17 mouse cellular contexts compared by ENCODE assay signal in the genomic region with DNA sequence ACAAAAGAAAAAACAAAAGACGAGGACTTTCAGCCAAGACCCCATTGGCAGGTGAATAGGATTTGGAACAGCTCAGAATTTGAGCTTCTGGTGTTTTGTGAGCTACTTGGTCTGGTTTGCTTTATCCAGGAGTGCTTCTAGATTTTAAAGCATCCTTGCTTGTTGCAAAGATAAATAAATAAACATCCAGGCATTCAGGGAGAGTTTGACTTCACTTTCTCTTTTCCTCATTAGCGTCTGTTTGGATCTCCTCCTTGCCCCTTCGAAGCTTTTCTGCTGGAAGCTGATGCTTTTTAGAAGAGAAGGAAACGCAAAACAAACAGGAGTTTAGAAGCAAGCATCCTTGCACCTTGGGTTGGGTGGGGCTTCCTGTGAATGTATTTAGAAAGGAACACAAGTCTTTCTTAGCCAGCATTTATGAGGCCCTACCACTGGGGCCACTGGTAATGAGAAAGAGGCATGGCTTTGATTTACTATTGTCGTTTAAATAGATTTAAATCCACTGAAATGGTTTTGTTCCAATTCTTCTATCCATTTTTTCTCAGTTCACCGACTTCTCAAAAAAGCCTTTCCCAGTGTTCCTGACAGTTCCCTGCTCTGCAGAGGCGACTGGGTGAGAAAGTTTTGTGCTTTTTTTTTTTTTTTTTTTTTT.
DNase-seq lines count a peak whose midpoint lies in the region; ATAC-seq and TF ChIP-seq lines count a peak whose summit lies in the region.
"Had no signal": no experiment of that assay in that cellular context is flagged by ENCODE, and none has a peak within 500 bp of the region (broad histone marks: within the 10 kb centered on the region; RNA-seq: fewer than 3 reads in every experiment).

No protein-coding gene starts in this region.

- no peak for TF ChIP-seq POLR2A in brain, embryonic 14.5 days (IDR thresholded peaks at IDR 0.05; ENCODE audit: borderline replicate concordance, extremely low read depth, insufficient read depth, insufficient read length, poor library complexity, severe bottlenecking)

- peaks cover 2% of the 10 kb centered on the region; the same call in 1 of the 2 replicates for H3K4me1 ChIP-seq in hindbrain, embryonic 11.5 days (replicated peaks; ENCODE audit: control insufficient read depth, insufficient read depth, low read length)
- peaks cover 36% of the 10 kb centered on the region for H3K4me1 ChIP-seq in hindbrain, embryonic 10.5 days (replicated peaks)
- peaks cover 30% of the 10 kb centered on the region for H3K4me1 ChIP-seq in midbrain, embryonic 14.5 days (ENCODE audit: control insufficient read depth, insufficient read depth, low read length)
- H3K4me1 ChIP-seq in heart, embryonic 11.5 days (ENCODE audit: control insufficient read depth, insufficient read depth, low read length): no peaks in the 10 kb centered on the region
- H3K4me1 ChIP-seq: liver, embryonic 15.5 days had no signal

- peak; percentile 28 for DNase-seq in hindbrain, embryonic 11.5 days (ENCODE audit: low spot score)
- DNase-seq in hindbrain, embryonic 10.5 days (ENCODE audit: low spot score): no peak
- DNase-seq in brain, embryonic 14.5 days (ENCODE audit: low read depth): peak; percentile 67
- peak; percentile 58 for DNase-seq in hindlimb bud, embryonic 11.5 days (ENCODE audit: extremely low spot score, low read depth, low spot score)
- peak; percentile 37 for DNase-seq in midbrain, embryonic 14.5 days
- no peak for DNase-seq in heart, adult 9 months (ENCODE audit: low spot score in 2 of 2)
- no peak for DNase-seq in right cerebral cortex, postnatal 25 days
- DNase-seq: B cell, adult 2 months; kidney, adult 9 months; layer of hippocampus, postnatal 36 days; thymus, postnatal 36 days had no signal

- H3K4me2 ChIP-seq in hindbrain, embryonic 11.5 days (replicated peaks; ENCODE audit: low read depth, low read length): no peak overlapping the region
- H3K4me2 ChIP-seq in midbrain, embryonic 14.5 days (ENCODE audit: low read length): no peak overlapping the region
- no peak overlapping the region for H3K4me2 ChIP-seq in heart, embryonic 11.5 days
- H3K4me2 ChIP-seq: embryonic facial prominence, embryonic 12.5 days; hindbrain, embryonic 12.5 days; liver, embryonic 15.5 days had no signal

- WGBS in hindbrain, embryonic 11.5 days: 7% methylated on average over 7 of the region's 7 CpGs
- WGBS in hindbrain, embryonic 10.5 days: 5% methylated on average over 7 of the region's 7 CpGs
- WGBS in midbrain, embryonic 14.5 days: 5% methylated on average over 7 of the region's 7 CpGs
- WGBS in heart, embryonic 11.5 days (ENCODE audit: insufficient replicate concordance): 21% methylated on average over 7 of the region's 7 CpGs

- H3K36me3 ChIP-seq in hindbrain, embryonic 11.5 days (ENCODE audit: control insufficient read depth, insufficient read depth, low read length): no peaks in the 10 kb centered on the region
- no peaks in the 10 kb centered on the region for H3K36me3 ChIP-seq in hindbrain, embryonic 10.5 days
- H3K36me3 ChIP-seq in midbrain, embryonic 14.5 days (ENCODE audit: control insufficient read depth, insufficient read depth, low read length): no peaks in the 10 kb centered on the region
- no peaks in the 10 kb centered on the region for H3K36me3 ChIP-seq in heart, embryonic 11.5 days (ENCODE audit: control insufficient read depth, insufficient read depth, low read length)
- H3K36me3 ChIP-seq: embryonic facial prominence, embryonic 12.5 days; heart, embryonic 15.5 days; hindbrain, embryonic 12.5 days; liver, embryonic 15.5 days had no signal

- no peaks in the 10 kb centered on the region for H3K9me3 ChIP-seq in hindbrain, embryonic 11.5 days (ENCODE audit: control insufficient read depth, low read length)
- H3K9me3 ChIP-seq in hindbrain, embryonic 10.5 days: no peaks in the 10 kb centered on the region
- H3K9me3 ChIP-seq in midbrain, embryonic 14.5 days (ENCODE audit: control insufficient read depth, low read length): no peaks in the 10 kb centered on the region
- H3K9me3 ChIP-seq in heart, embryonic 11.5 days (replicated peaks; ENCODE audit: control insufficient read depth, low read length): no peaks in the 10 kb centered on the region
- H3K9me3 ChIP-seq: embryonic facial prominence, embryonic 12.5 days; heart, embryonic 15.5 days; hindbrain, embryonic 12.5 days; liver, embryonic 15.5 days had no signal

- H3K27me3 ChIP-seq in hindbrain, embryonic 11.5 days (ENCODE audit: control insufficient read depth, insufficient read depth, low read length): peaks cover 5% of the 10 kb centered on the region; the same call in 1 of the 2 replicates
- H3K27me3 ChIP-seq in hindbrain, embryonic 10.5 days (ENCODE audit: insufficient read depth, poor library complexity, severe bottlenecking): peaks cover 66% of the 10 kb centered on the region
- H3K27me3 ChIP-seq in midbrain, embryonic 14.5 days (ENCODE audit: control insufficient read depth, insufficient read depth, low read length): no peaks in the 10 kb centered on the region; the same call in 1 of the 2 replicates
- H3K27me3 ChIP-seq in heart, embryonic 11.5 days (ENCODE audit: control insufficient read depth, insufficient read depth, low read length): peaks cover 4% of the 10 kb centered on the region; the same call in 1 of the 2 replicates

- H3K27ac ChIP-seq in hindbrain, embryonic 11.5 days (ENCODE audit: low read depth, low read length): no peak overlapping the region
- no peak overlapping the region for H3K27ac ChIP-seq in hindbrain, embryonic 10.5 days
- H3K27ac ChIP-seq in midbrain, embryonic 14.5 days (replicated peaks; ENCODE audit: low read depth, low read length): peak overlapping the region; percentile 45; the same call in 1 of the 2 replicates
- no peak overlapping the region for H3K27ac ChIP-seq in heart, embryonic 11.5 days (ENCODE audit: low read depth, low read length)
- H3K27ac ChIP-seq: embryonic facial prominence, embryonic 12.5 days; heart, embryonic 15.5 days; hindbrain, embryonic 12.5 days; liver, embryonic 15.5 days had no signal

- TF ChIP-seq CTCF in brain, embryonic 14.5 days (IDR thresholded peaks at IDR 0.05; ENCODE audit: borderline replicate concordance, extremely low read depth, insufficient read depth, insufficient read length): no peak

- no peak for ATAC-seq in hindbrain, embryonic 11.5 days (ENCODE audit: low FRiP score)
- no peak for ATAC-seq in midbrain, embryonic 14.5 days (ENCODE audit: low FRiP score, low TSS enrichment)
- ATAC-seq in heart, embryonic 11.5 days (replicated peaks; ENCODE audit: insufficient number of reproducible peaks, low FRiP score, low TSS enrichment): no peak
- ATAC-seq: Patski had no signal

- H3K4me3 ChIP-seq in hindbrain, embryonic 11.5 days (ENCODE audit: low read depth, low read length): no peak overlapping the region
- H3K4me3 ChIP-seq in hindbrain, embryonic 10.5 days: no peak overlapping the region
- no peak overlapping the region for H3K4me3 ChIP-seq in midbrain, embryonic 14.5 days (replicated peaks; ENCODE audit: low read depth, low read length)
- no peak overlapping the region for H3K4me3 ChIP-seq in heart, embryonic 11.5 days (ENCODE audit: low read depth, low read length)
- H3K4me3 ChIP-seq: embryonic facial prominence, embryonic 12.5 days; heart, embryonic 15.5 days; hindbrain, embryonic 12.5 days; liver, embryonic 15.5 days had no signal

- H3K9ac ChIP-seq in hindbrain, embryonic 11.5 days (ENCODE audit: low read depth, low read length): no peak overlapping the region
- no peak overlapping the region for H3K9ac ChIP-seq in midbrain, embryonic 14.5 days (replicated peaks; ENCODE audit: low read length)
- no peak overlapping the region for H3K9ac ChIP-seq in heart, embryonic 11.5 days (ENCODE audit: low read depth, low read length)
- H3K9ac ChIP-seq: embryonic facial prominence, embryonic 12.5 days; heart, embryonic 15.5 days; hindbrain, embryonic 12.5 days; liver, embryonic 15.5 days had no signal

Comparison
In these comparisons a context has a peak if more than half of its experiments do, and no peak if none do; other contexts are left out.
1. DNase-seq: peak in hindbrain, embryonic 11.5 days (single experiment), brain, embryonic 14.5 days (single experiment), hindlimb bud, embryonic 11.5 days (single experiment) and midbrain, embryonic 14.5 days (single experiment); none in hindbrain, embryonic 10.5 days (single experiment), heart, adult 9 months (0 of 2) and right cerebral cortex, postnatal 25 days (single experiment).